In the genomic region with DNA sequence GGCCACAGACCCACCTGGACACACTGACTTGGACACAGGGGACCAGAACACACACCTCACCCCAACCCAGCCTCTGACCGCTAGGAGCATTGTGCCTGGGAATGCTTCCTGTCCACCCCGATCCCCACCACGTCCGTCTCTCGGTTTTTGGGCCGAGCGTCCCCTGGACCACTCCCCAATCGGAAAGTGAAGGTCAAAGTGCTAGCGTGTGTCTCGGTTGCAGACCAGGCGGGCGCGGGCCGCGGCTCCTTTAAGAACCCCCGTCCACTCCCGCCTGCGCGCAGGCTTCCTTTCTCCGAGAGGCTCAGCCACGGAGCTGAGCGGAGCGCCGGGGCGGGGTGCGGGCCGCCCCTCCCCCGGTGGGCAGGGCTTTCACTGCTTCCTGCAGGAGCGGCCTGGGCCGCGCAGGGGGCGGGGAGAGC, we compare ENCODE assay signal across 8 mouse cellular contexts. TPM values are rescaled to one million over a fixed set of nuclear protein-coding genes. Genes with fewer than 3 reads are reported as not detected.
DNase-seq lines count a peak whose midpoint lies in the region; ATAC-seq and TF ChIP-seq lines count a peak whose summit lies in the region.

No protein-coding gene starts in this region.

- H3K27ac ChIP-seq in CH12.LX (ENCODE audit: insufficient read depth, low read depth) = peak overlapping the region; percentile 49
- peak overlapping the region; percentile 95 for H3K27ac ChIP-seq in forebrain, embryonic 10.5 days
- H3K27ac ChIP-seq in heart, embryonic 15.5 days = peak overlapping the region; percentile 95
- H3K27ac ChIP-seq in liver, postnatal 0 days (ENCODE audit: low read depth) = peak overlapping the region; percentile 84
- H3K27ac ChIP-seq in neural tube, embryonic 13.5 days (replicated peaks) = peak overlapping the region; percentile 95

- WGBS in forebrain, embryonic 10.5 days = under 1% methylated on average over 32 of the region's 32 CpGs
- under 1% methylated on average over 31 of the region's 32 CpGs for WGBS in heart, embryonic 15.5 days
- under 1% methylated on average over 30 of the region's 32 CpGs for WGBS in liver, postnatal 0 days (ENCODE audit: insufficient replicate concordance)
- WGBS in neural tube, embryonic 13.5 days = 1% methylated on average over 30 of the region's 32 CpGs

- peak overlapping the region; percentile 95 for H3K9ac ChIP-seq in CH12.LX (ENCODE audit: insufficient read depth, low read depth)
- H3K9ac ChIP-seq in heart, embryonic 15.5 days = peak overlapping the region; percentile 93
- H3K9ac ChIP-seq in liver, postnatal 0 days (replicated peaks) = peak overlapping the region; percentile 88
- H3K9ac ChIP-seq in neural tube, embryonic 13.5 days = peak overlapping the region; percentile 98

- DNase-seq in CH12.LX (ENCODE audit: extremely low read depth) = peak; percentile 93
- peak; percentile 70 for DNase-seq in c-Kit-negative CD71-positive TER-119-positive erythroid progenitor cells, embryonic 14.5 days (ENCODE audit: low read depth, low spot score)
- DNase-seq in forebrain, embryonic 10.5 days (ENCODE audit: extremely low spot score, low spot score) = peak; percentile 89
- peak; percentile 95 to 99 for DNase-seq in kidney, postnatal 25 days
- peak; percentile 93 for DNase-seq in liver, postnatal 0 days
- DNase-seq in testis, postnatal 10 days (ENCODE audit: low spot score) = peak; percentile 94

- peak; percentile 83 for TF ChIP-seq POLR2A in CH12.LX (IDR thresholded peaks at IDR 0.05; ENCODE audit: low read depth, low read length)

- peaks cover 34% of the 10 kb centered on the region for H3K79me2 ChIP-seq in CH12.LX (replicated peaks; ENCODE audit: control insufficient read depth, extremely low read depth, insufficient read depth, poor library complexity, severe bottlenecking)

- no peak for TF ChIP-seq RAD21 in CH12.LX (IDR thresholded peaks at IDR 0.05; ENCODE audit: low read depth, low read length)

- H3K4me3 ChIP-seq in CH12.LX (replicated peaks in 1 of 3; ENCODE audit: low read depth in 2 of 3, low read length in 2 of 3, poor library complexity in 1 of 3) = peak overlapping the region; percentile 78 to 98 (median 84)
- peak overlapping the region; percentile 95 for H3K4me3 ChIP-seq in forebrain, embryonic 10.5 days
- H3K4me3 ChIP-seq in heart, embryonic 15.5 days = peak overlapping the region; percentile 91
- H3K4me3 ChIP-seq in liver, postnatal 0 days (ENCODE audit: low read depth, low read length) = peak overlapping the region; percentile 68
- H3K4me3 ChIP-seq in neural tube, embryonic 13.5 days = peak overlapping the region; percentile 89

- TF ChIP-seq EP300 in CH12.LX (IDR thresholded peaks at IDR 0.05; ENCODE audit: low read length) = no peak
- no peak for TF ChIP-seq EP300 in liver, postnatal 0 days (IDR thresholded peaks at IDR 0.05; ENCODE audit: low read depth)

- TF ChIP-seq CTCF in CH12.LX (conservative IDR thresholded peaks at IDR 0.05 in 1 of 2, IDR thresholded peaks at IDR 0.05 in 1 of 2; ENCODE audit: low read depth in 2 of 2, low read length in 2 of 2) = peak in 1 of 2 experiments; percentile 7; a peak in 1 of 4 replicates
- TF ChIP-seq CTCF in liver, postnatal 0 days (IDR thresholded peaks at IDR 0.05; ENCODE audit: low read depth) = 0 out of 2 replicates have a peak, but pooled peaks have one; percentile 28

- H3K9me3 ChIP-seq in CH12.LX (replicated peaks; ENCODE audit: low read length) = no peaks in the 10 kb centered on the region
- no peaks in the 10 kb centered on the region for H3K9me3 ChIP-seq in forebrain, embryonic 10.5 days
- H3K9me3 ChIP-seq in heart, embryonic 15.5 days (replicated peaks) = no peaks in the 10 kb centered on the region
- no peaks in the 10 kb centered on the region for H3K9me3 ChIP-seq in liver, postnatal 0 days (ENCODE audit: low read length)
- H3K9me3 ChIP-seq in neural tube, embryonic 13.5 days = no peaks in the 10 kb centered on the region

- H3K27me3 ChIP-seq in CH12.LX (replicated peaks) = peaks cover 29% of the 10 kb centered on the region
- no peaks in the 10 kb centered on the region for H3K27me3 ChIP-seq in forebrain, embryonic 10.5 days (ENCODE audit: poor library complexity, severe bottlenecking)
- no peaks in the 10 kb centered on the region for H3K27me3 ChIP-seq in heart, embryonic 15.5 days
- H3K27me3 ChIP-seq in liver, postnatal 0 days (ENCODE audit: insufficient read depth, low read length) = peaks cover 25% of the 10 kb centered on the region
- no peaks in the 10 kb centered on the region for H3K27me3 ChIP-seq in neural tube, embryonic 13.5 days

- in situ Hi-C loops in CH12.LX (cut with MboI; ENCODE audit: low pct_ligation_motif_present, low pct_unique_long_range_greater_than_20kb, low sequenced_read_pairs) = no loop called here

- peaks cover 0 to 18% of the 10 kb centered on the region in 2 experiments for H3K36me3 ChIP-seq in CH12.LX (replicated peaks in 1 of 2; ENCODE audit: control insufficient read depth in 1 of 2, insufficient read depth in 1 of 2, low read length in 1 of 2)
- H3K36me3 ChIP-seq in forebrain, embryonic 10.5 days (replicated peaks) = peaks cover 8% of the 10 kb centered on the region
- H3K36me3 ChIP-seq in heart, embryonic 15.5 days = no peaks in the 10 kb centered on the region
- H3K36me3 ChIP-seq in liver, postnatal 0 days (replicated peaks; ENCODE audit: insufficient read depth, low read length) = no peaks in the 10 kb centered on the region
- no peaks in the 10 kb centered on the region for H3K36me3 ChIP-seq in neural tube, embryonic 13.5 days

- peak; percentile 72 for ATAC-seq in heart, embryonic 15.5 days (replicated peaks; ENCODE audit: insufficient number of reproducible peaks, insufficient read depth, low FRiP score, low read depth)
- peak; percentile 79 for ATAC-seq in liver, postnatal 0 days
- peak; percentile 59 for ATAC-seq in neural tube, embryonic 13.5 days (ENCODE audit: low read depth)

- peak overlapping the region; percentile 90 for H3K4me2 ChIP-seq in CH12.LX (ENCODE audit: insufficient read depth, low read depth, poor library complexity, severe bottlenecking)
- H3K4me2 ChIP-seq in heart, embryonic 15.5 days = peak overlapping the region; percentile 93
- H3K4me2 ChIP-seq in liver, postnatal 0 days (ENCODE audit: low read depth, low read length) = peak overlapping the region; percentile 99
- H3K4me2 ChIP-seq in neural tube, embryonic 13.5 days = peak overlapping the region; percentile 84

- peaks cover 24 to 63% of the 10 kb centered on the region in 2 experiments for H3K4me1 ChIP-seq in CH12.LX (ENCODE audit: control insufficient read depth in 1 of 2, insufficient read depth in 2 of 2)
- peaks cover 90% of the 10 kb centered on the region for H3K4me1 ChIP-seq in forebrain, embryonic 10.5 days
- peaks cover 80% of the 10 kb centered on the region for H3K4me1 ChIP-seq in heart, embryonic 15.5 days (replicated peaks)
- peaks cover 70% of the 10 kb centered on the region for H3K4me1 ChIP-seq in liver, postnatal 0 days (ENCODE audit: insufficient read depth)
- peaks cover 73% of the 10 kb centered on the region for H3K4me1 ChIP-seq in neural tube, embryonic 13.5 days (replicated peaks)

- dilution Hi-C loops in CH12.LX (cut with MboI; ENCODE audit: extremely low pct_ligation_motif_present, extremely low pct_unique_long_range_greater_than_20kb, low sequenced_read_pairs) = no loop called here

RNA-seq across cellular contexts. Expression of a gene that starts 0.4 kb away (rescaled TPM):
- total RNA-seq in CH12.LX (2012; rRNA removed) = 28.9 and 30.8 TPM in 2 replicates
- total RNA-seq in CH12.LX (2014; rRNA removed) = 8.0 and 8.8 TPM in 2 replicates
- polyA plus RNA-seq in CH12.LX (2012; ENCODE audit: insufficient read length, low read depth) = 53.3 and 57.8 TPM in 2 replicates
- polyA plus RNA-seq in forebrain, embryonic 10.5 days (2016; fragmentation: Nextera tagmentation; extraction: Ambion mirVana) = 12.2 and 12.8 TPM in 2 replicates
- 6.8 and 10.0 TPM in 2 replicates for polyA plus RNA-seq in heart, embryonic 15.5 days (2015; fragmentation: Nextera tagmentation; extraction: Ambion mirVana)
- polyA plus RNA-seq in liver, postnatal 0 days (2015; fragmentation: Nextera tagmentation; extraction: Ambion mirVana) = 2.1 and 2.5 TPM in 2 replicates
- 11.5 and 14.1 TPM in 2 replicates for polyA plus RNA-seq in neural tube, embryonic 13.5 days (2015; fragmentation: Nextera tagmentation; extraction: Ambion mirVana)

RNA-seq across cellular contexts. Expression of a gene that starts 3.4 kb away (rescaled TPM):
- total RNA-seq in CH12.LX (2012; rRNA removed) (1.7 and 1.9 TPM in 2 replicates), CH12.LX (2014; rRNA removed) (0.53 and 0.55 TPM in 2 replicates)
- polyA plus RNA-seq in CH12.LX (2012; ENCODE audit: insufficient read length, low read depth) = 2.7 and 2.8 TPM in 2 replicates
- 9.2 and 9.4 TPM in 2 replicates for polyA plus RNA-seq in forebrain, embryonic 10.5 days (2016; fragmentation: Nextera tagmentation; extraction: Ambion mirVana)
- 3.2 and 4.9 TPM in 2 replicates for polyA plus RNA-seq in heart, embryonic 15.5 days (2015; fragmentation: Nextera tagmentation; extraction: Ambion mirVana)
- polyA plus RNA-seq in liver, postnatal 0 days (2015; fragmentation: Nextera tagmentation; extraction: Ambion mirVana) = 0.53 and 0.72 TPM in 2 replicates
- 33.7 and 37.9 TPM in 2 replicates for polyA plus RNA-seq in neural tube, embryonic 13.5 days (2015; fragmentation: Nextera tagmentation; extraction: Ambion mirVana)

RNA-seq across cellular contexts. Expression of a gene that starts 22.0 kb away (rescaled TPM):
- total RNA-seq in CH12.LX (2012; rRNA removed) (0.38 and 0.63 TPM in 2 replicates), CH12.LX (2014; rRNA removed) (0.08 and 0.11 TPM in 2 replicates)
- 0.23 and 0.38 TPM in 2 replicates for polyA plus RNA-seq in CH12.LX (2012; ENCODE audit: insufficient read length, low read depth)
- polyA plus RNA-seq in forebrain, embryonic 10.5 days (2016; fragmentation: Nextera tagmentation; extraction: Ambion mirVana) = 4.7 and 5.5 TPM in 2 replicates
- 2.2 and 4.5 TPM in 2 replicates for polyA plus RNA-seq in heart, embryonic 15.5 days (2015; fragmentation: Nextera tagmentation; extraction: Ambion mirVana)
- polyA plus RNA-seq in liver, postnatal 0 days (2015; fragmentation: Nextera tagmentation; extraction: Ambion mirVana) = 16.2 and 18.5 TPM in 2 replicates
- 2.6 and 2.9 TPM in 2 replicates for polyA plus RNA-seq in neural tube, embryonic 13.5 days (2015; fragmentation: Nextera tagmentation; extraction: Ambion mirVana)

RNA-seq across cellular contexts. Expression of a gene that starts 22.9 kb away (rescaled TPM):
- 11.1 and 12.8 TPM in 2 replicates for total RNA-seq in CH12.LX (2012; rRNA removed)
- total RNA-seq in CH12.LX (2014; rRNA removed) = 6.4 and 6.7 TPM in 2 replicates
- polyA plus RNA-seq in CH12.LX (2012; ENCODE audit: insufficient read length, low read depth) = 12.6 and 14.9 TPM in 2 replicates
- 30.4 and 32.7 TPM in 2 replicates for polyA plus RNA-seq in forebrain, embryonic 10.5 days (2016; fragmentation: Nextera tagmentation; extraction: Ambion mirVana)
- polyA plus RNA-seq in heart, embryonic 15.5 days (2015; fragmentation: Nextera tagmentation; extraction: Ambion mirVana) = 26.3 and 32.2 TPM in 2 replicates
- polyA plus RNA-seq in liver, postnatal 0 days (2015; fragmentation: Nextera tagmentation; extraction: Ambion mirVana) = 4.8 and 5.4 TPM in 2 replicates
- polyA plus RNA-seq in neural tube, embryonic 13.5 days (2015; fragmentation: Nextera tagmentation; extraction: Ambion mirVana) = 18.0 and 18.3 TPM in 2 replicates

RNA-seq across cellular contexts. Expression of a gene that starts 26.1 kb away (rescaled TPM):
- 0.13 TPM in 1 of 2 replicates, not detected in the other for total RNA-seq in CH12.LX (2012; rRNA removed)
- 0.30 TPM in 1 of 2 replicates, not detected in the other for total RNA-seq in CH12.LX (2014; rRNA removed)
- 0.17 and 0.53 TPM in 2 replicates for polyA plus RNA-seq in CH12.LX (2012; ENCODE audit: insufficient read length, low read depth)
- 0.10 TPM in 2 replicates for polyA plus RNA-seq in forebrain, embryonic 10.5 days (2016; fragmentation: Nextera tagmentation; extraction: Ambion mirVana)
- 0.13 TPM in 1 of 2 replicates, not detected in the other for polyA plus RNA-seq in heart, embryonic 15.5 days (2015; fragmentation: Nextera tagmentation; extraction: Ambion mirVana)
- 0.18 and 0.28 TPM in 2 replicates for polyA plus RNA-seq in liver, postnatal 0 days (2015; fragmentation: Nextera tagmentation; extraction: Ambion mirVana)
- polyA plus RNA-seq in neural tube, embryonic 13.5 days (2015; fragmentation: Nextera tagmentation; extraction: Ambion mirVana) = 0.15 TPM in 1 of 2 replicates, not detected in the other

Comparison
In these comparisons a context has a peak if more than half of its experiments do, and no peak if none do; other contexts are left out.
1. Peak in every context shown above with its lines: DNase-seq, ATAC-seq, H3K4me3 ChIP-seq and H3K27ac ChIP-seq.